Mouse (Mus musculus) mesoderm, embryonic 11.5 days (tissue): ENCODE results near the gene Cir1.
A peak's percentile ranks its signal among the peaks of the same experiment; 100 is the strongest.

ENCODE experiments used
- DNase-seq: peaks from one replicate; pipeline ENCODE4 v3.0.0-alpha.2; 2012; ENCODE audit warnings: low read depth, low spot score

The Cir1 gene

DNA sequence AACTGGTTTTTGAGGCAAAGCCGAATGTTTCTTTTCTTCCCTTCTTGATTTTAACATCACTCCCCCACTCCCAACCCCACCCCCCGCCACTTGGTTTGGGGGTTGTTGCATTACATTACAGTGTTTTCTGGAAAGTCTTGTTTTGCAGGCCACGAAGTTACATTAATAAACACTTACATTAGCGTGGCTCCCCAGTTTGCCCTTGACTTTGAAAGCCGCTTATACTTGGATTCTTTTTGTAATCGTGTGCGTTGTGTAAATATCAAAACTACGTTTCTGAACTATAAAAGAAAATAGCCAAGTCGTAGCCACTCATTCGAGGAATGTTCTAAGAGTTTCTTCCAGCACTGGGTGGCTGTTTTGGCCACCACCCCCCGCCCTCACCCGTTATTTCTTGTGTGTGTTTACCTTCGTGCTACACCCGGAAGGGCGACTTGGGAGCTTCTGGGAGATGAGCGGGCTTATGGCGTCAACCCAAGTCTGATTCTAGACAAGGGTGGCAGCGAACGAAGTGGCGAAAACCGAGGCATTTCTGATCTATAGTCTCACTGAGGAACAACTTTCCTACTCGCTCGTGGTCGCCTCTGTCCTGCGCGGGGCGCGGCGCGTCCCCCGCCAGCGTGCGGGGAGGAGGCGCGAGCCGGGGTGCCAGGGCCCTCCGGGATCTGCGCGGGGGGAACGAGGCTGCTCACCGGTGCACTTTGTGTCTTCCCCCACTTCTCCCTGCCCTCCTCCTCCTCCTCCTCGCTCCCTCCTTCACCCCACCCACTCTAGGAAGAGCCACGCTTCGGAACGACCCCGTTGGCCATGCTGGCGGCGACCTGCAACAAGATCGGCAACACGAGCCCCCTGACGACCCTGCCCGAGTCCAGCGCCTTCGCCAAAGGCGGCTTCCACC lies 39.9 kb downstream of the Cir1 start:
- peak; percentile 36 for DNase-seq

DNA sequence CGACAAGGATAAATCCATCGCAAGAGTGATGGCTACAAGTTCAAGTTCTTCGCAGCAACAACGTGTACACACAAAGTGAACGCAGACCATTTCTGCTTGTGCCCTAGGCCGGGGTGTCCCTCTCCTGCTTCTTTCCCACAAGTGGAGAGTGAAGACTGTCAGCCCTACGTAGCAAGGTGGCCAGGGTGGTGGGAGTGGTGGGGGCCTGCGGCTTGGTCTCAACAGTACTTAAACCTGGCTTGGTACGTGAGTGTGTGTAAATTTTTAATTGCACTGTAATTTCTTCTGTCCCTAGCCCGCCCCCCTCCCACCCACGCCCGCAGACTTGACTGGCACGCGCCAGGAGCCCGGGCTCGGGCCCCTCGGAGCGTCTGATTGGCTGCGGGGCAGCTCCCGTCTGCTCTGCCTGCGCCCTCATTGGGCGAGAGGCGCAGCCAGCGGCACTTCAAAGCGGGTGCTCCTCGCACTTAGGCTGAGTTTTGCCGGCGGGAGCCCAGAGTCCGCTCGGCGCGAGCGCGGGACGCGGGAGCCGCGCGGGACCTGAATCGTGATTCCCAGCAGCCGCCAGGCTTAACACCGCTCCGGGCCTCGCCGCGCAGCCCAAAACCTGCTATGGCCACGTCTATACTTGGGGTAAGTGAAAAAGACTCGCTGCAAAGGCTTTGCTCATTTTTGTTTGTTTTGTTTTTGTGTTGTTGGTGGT lies 40.9 kb downstream of the Cir1 start, which contains the start of gene Sp9:
Sp9 (plus strand) TSS at position 467 of the 703 bp plus-strand sequence.
- peak; percentile 89 for DNase-seq

DNA sequence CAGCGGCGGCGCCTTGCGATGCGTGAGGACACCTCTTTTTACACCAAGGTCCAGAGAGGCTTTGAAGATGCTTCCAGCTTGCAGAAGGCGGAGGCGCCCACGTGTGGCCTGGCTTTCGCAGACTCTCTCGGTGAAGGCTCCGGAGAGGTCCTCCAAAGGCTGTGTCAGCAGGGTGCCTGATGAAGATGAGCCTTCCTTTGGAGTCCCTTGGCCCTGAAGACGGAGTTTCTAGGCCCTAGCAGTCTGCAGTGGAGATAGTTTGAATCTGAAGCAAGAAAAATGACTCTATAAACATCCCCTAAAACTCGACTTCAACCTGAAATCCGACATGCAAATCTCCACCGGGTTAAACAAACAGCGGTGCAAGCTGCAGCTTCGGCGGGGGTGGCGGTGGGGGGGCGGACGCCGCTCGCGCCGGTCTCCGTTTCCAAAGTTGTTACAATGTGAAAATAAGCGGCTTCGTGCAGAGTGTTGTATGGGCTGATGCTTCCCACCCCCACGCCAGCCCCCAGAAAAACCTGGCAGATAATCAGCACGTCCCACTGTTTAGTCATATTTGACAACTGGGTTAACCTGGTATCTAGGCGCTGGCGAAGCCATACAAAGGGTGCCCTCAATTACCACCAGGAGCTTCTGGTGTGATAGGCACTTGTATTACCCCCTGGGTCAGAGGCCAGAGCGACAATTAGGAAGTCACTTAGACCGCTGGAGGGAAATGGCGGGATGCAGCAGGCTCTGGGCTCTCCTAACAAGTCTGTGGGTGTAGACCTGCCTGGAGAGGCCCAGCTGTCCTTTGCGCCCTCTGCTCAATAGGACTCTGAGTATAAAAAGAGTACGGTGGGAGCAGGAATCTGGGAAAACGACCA lies 41.7 kb downstream of the Cir1 start:
- DNase-seq: peak; percentile 46

DNA sequence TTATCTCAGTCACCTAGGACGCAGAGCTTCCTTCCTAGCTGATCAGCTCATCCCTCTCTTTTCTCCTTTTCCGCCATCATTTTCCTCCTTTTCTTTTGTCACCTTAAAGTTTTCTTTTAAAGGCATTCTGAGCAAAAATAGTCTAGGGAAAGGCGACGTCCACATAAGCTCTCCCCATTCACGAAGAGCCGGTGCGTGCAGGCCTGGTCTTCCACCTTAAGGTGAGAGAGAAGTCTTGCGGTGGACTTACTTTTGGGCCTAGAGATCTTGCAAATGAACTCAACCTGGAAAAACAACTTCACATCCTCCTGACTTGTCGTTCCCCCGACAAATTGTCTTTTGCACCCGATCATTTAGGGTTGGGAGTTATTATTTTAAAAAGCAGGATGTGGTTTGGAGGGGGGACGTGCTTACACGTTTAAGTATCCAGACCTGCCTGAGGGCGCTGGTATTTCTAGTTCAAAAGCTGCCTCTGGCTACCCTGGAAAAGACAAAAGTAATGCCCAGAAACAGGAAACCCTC lies 42.4 kb downstream of the Cir1 start:
- peak; percentile 23 for DNase-seq

DNA sequence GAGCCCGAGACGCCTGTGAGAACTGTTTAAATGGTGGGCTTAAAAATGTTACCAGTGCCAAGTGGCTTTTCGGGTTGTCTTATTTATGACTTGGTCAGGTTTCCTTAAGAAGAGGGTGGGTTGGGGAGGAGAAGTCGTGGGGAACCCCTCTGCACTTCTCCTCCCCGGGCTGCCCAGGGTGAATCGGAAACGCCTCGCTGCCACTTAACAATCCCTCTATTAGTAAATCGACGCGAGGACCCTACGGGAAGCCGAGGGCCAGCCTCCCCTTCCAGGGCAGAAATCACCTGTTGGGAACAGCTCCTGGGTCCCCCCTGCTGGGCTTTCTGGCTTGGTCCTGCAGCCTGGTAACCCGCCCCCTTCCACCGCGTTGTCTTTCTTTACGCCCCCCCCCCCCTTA lies 42.8 kb downstream of the Cir1 start:
- DNase-seq: peak; percentile 21

DNA sequence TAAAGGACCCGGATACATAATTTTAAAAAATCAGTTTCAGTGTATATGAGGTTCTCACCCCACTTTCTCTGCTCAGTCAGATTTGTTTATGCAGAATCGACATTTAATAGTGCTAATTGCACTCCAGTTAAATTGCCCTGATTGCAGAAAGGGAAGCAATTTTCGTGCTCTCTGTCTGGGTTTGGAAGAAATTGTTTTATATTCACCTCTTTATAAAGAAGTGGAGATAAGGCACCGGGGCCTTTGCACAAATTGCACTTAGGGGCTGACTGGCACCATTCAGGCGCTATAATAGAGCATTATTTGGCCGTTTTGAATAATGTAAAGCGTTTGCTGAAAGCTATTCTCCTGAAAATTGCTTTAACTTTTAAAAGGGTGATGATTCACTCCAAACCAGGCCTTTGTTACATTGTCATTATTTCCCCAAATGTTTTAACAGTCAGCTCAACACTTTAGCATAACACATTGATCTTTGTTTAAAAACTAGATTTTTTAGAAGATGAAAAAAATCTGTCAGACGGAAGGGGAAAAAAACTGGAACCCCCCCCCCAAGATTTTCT lies 43.6 kb downstream of the Cir1 start:
- no peak for DNase-seq

DNA sequence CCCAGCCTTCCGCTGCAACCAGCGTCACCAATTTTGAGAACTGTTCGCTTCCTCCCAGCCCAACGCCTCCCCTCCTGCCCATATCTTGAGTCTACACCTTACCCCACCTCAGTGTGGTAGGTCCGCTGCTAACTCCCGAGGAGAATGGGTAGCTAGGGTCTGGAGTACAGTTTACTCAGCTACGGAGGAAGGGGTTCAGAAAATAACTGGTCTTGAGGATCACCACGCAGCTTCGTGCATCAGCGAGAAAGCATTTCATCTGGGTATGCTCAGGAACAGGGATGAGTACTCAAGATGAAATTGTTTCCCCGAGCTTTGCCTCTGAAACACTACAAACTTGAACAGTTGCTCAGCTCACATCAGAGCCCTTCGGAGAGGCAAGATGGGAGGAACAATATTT lies 44.2 kb downstream of the Cir1 start:
- peak; percentile 39 for DNase-seq

DNA sequence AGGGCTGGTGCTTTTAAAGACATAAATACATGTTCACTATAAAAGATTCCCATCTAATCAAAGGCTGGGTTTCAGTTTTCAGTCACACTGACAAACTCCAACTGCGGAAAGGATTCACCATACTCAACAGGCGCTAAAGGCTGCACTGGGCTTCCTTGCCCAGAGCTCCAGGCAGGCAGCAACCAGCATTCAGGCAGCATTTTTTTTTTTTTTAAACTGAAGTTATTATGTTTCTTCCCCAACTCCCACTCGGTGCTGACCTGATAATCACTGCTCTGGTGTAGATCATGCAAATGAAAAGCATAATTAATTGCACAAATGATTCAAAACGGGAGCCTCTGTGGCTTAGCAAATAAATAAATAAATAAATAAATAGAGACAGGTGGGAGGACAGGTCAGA lies 44.7 kb downstream of the Cir1 start:
- DNase-seq: no peak

DNA sequence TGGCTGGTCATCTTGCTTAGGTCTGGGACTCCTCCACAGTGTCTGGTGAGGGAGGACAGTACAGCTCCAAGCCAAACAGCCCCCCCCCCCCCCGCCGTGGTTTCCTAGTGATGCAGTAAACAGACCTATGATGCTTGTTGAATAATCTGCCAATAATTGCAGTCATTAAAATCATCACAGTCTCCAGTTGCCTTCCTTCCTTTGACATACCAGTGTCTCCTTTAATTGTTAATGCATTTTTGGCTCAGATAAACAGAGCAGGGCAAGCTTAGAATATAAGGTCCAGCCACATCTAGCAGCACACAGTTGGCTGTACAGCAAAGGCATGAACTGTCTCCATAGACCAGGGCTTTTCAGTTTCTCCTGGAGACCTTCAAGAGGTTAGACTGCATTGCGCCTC lies 45.3 kb downstream of the Cir1 start:
- no peak for DNase-seq

DNA sequence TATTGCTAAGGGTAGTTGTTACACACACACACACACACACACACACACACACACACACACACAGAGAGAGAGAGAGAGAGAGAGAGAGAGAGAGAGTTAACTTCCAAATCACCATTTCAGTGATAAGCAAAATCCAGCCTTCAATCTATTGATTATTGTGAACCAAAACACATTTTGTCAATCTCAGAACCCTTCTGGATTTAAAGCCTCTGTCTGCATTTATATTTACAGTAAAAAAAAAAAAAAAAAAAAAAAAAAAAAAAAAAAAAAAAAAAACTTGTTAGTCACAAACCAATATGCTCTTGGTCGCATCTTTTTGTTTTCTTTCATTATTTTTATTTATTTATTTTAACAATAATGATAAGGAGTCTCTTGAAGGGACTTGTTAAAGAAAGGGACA lies 45.9 kb downstream of the Cir1 start:
- DNase-seq: no peak

DNA sequence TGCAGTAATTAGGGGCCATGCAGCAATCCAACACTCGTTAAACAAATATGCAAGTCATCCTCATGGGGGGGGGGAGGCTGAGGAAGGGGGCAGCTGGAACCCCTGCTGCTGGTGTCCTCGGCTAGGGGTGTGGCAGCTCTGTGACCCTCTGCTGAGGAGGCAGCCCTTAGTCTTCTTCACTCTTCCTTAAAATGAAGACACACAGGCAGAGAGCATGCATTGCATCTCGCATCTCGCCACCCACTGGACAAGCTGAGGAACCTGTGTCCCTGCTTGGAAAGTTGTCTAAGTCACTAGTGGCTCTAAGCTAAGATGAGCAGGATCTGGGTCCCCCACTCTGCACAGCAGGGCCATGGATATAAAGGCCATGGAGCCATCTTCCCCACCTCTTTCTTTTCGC lies 46.5 kb downstream of the Cir1 start:
- DNase-seq: no peak

DNA sequence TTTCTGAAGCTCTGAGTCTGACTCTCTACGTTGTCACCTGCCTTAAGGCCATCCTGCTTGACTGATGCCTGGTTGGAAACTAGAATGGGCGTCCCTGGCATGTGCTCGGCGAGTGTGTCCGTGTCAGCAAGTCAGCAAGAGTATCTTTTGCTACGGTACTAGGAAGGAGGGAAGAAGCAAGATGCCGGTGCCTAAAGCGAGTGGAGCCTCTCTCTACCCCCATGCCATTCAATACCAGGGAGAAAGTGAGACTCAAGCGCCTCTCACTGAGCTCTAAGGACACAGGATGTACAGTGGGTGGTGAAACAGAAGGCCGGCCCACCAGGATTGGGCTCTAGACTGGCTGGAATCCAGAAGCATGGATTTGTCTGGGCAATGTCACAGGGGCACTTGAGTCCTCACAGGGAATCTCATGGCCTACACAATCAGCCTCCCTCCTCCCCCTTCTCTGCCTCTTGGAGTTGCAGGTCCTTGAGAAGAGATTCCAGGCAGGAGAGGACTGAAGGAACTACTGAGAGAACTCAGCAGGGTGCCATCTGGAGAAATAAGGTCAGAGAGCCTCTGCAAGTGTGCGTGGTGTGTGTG lies 47.8 kb downstream of the Cir1 start:
- DNase-seq: no peak

DNA sequence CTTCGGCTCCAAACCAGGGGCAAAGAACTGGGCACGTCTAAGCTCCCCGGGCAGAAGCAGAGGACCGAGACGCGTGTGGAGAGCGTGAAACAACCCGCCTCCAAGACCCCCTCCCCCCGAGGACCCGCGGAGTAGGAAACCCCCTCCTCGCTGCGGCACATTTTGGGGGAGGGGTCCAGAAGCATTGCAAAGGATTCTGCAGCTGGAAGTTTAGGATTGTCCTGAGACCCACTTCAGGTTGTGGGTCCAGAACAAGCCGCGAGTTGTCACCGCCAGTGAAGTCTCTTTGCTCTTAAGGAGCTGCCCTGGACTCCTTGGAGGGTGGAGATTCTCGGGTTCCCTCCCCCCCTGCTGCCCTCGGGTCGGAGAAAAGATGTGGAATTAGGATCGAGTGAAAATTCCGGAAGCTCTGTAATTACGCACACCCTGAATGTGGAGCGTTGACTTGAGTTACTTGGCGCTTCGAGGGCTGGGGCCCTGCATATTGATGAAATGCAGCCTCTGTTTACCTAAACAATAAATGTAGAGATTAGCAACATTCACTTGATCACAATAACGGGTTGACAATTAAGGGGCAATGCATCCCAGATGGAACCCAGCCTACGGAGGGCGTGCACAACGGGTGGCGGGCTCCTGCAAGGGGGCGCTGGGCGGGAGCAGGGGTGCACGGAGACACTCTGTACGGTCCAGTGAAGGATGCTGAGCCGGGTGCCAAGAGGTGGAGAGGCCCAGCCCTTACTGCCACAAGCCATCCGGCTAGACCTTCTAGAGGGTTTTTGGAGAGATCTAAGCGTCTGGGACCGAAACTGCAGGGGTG lies 48.5 kb downstream of the Cir1 start:
- peak; percentile 55 for DNase-seq

DNA sequence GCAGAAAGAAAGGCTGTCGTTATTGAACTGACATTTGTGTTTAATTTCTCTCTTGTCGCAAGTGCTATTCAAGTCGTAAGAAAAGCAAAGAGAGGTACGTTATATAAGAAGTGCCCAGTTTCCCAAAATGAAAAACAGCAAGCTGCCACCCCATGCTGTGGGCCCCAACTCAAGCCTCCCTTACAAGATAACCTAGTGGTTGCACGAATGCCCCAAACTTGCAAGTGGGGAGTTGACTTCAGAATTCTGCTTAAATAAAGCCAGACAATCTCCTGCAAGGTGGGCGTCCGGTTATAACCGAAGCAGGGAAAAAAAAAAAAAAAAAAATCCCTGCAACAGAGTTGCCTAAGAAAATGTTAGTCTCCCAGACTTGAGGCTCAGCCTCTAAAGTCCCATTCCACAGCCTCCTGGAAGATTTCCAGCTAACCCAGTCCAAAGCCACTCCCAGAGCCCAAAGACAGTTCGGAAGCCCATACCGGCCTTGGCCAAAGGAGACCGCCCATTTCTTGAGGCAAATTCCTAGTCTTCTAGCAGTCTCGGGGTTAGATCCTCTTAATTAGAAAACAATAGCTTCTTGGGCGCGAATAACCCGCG lies 49.2 kb downstream of the Cir1 start:
- no peak for DNase-seq

DNA sequence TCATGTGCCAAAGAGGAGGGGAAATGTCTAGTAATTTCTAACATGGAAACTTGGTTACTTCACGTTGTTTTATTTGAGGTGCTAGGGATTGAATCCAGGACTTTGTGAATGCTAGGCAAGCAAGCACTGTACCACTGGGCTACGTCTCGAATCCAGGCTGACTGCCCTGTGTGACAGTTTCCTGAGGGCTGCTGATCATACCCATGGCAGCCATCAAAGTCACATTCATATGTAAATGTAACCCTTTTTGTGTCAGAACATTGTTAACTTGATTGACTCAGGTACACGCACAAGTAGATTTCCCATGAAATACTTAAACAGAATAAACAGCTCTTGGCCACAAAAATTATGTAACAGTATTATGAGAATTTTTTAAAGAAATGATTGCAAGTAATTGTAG lies 63.8 kb downstream of the Cir1 start:
- no peak for DNase-seq

DNA sequence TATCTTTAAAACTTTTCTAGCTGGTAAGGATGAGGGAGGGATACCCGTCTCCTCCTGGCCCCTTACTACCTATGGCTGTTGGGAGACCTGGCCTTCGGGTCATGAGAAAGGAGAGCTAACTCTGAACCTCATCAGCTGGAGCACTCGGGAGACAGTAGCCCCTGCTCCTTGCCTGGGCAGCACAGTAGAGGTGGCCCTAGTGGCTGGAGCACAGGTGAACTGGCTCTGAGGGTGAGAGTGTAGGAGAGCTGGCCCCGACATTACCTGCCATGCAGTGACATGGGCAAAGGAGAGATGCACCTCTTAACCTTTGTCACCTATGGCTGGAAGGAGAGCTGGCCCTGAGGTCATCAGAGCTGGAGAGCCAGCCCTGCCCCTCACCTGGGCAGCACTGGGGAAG lies 71.2 kb downstream of the Cir1 start:
- no peak for DNase-seq
